In genomic region chr7:144609568-144609967, GRCm38 (mm10) we compare ENCODE assay signal across 25 mouse cellular contexts. TPM values are rescaled to one million over a fixed set of nuclear protein-coding genes. Genes with fewer than 3 reads are reported as not detected.
A peak's percentile ranks its signal among the peaks of the same experiment; 100 is the strongest.
DNase-seq lines count a peak whose midpoint lies in the region; ATAC-seq and TF ChIP-seq lines count a peak whose summit lies in the region.
"Had no signal": no experiment of that assay in that cellular context is flagged by ENCODE, and none has a peak within 500 bp of the region (broad histone marks: within the 10 kb centered on the region; RNA-seq: fewer than 3 reads in every experiment).

No protein-coding gene starts in this region.

- H3K27ac ChIP-seq in lung, embryonic 15.5 days: peak overlapping the region; percentile 65
- H3K27ac ChIP-seq: embryonic facial prominence, embryonic 12.5 days; embryonic facial prominence, embryonic 15.5 days; hindbrain, embryonic 12.5 days; hindbrain, embryonic 15.5 days had no signal

- H3K4me1 ChIP-seq in lung, adult 2 months (ENCODE audit: control insufficient read depth, insufficient read depth, low read length): no peaks in the 10 kb centered on the region
- H3K4me1 ChIP-seq in lung, embryonic 15.5 days: peaks cover 20% of the 10 kb centered on the region
- H3K4me1 ChIP-seq: embryonic facial prominence, embryonic 12.5 days; hindbrain, embryonic 12.5 days; hindbrain, embryonic 15.5 days had no signal

- no peak for TF ChIP-seq POLR2A in lung, adult 2 months (IDR thresholded peaks at IDR 0.05; ENCODE audit: borderline replicate concordance, extremely low read depth, low read depth, low read length)

- no peak overlapping the region for H3K9ac ChIP-seq in lung, embryonic 15.5 days
- H3K9ac ChIP-seq: embryonic facial prominence, embryonic 12.5 days; embryonic facial prominence, embryonic 15.5 days; hindbrain, embryonic 12.5 days; hindbrain, embryonic 15.5 days had no signal

- no peaks in the 10 kb centered on the region for H3K27me3 ChIP-seq in lung, embryonic 15.5 days
- H3K27me3 ChIP-seq: embryonic facial prominence, embryonic 12.5 days; embryonic facial prominence, embryonic 15.5 days; hindbrain, embryonic 15.5 days; Patski had no signal

- ATAC-seq in lung, embryonic 15.5 days (ENCODE audit: borderline replicate concordance, extremely low read depth, low FRiP score, low TSS enrichment): peak; percentile 49; the same call in 1 of the 2 replicates
- ATAC-seq: forebrain, embryonic 14.5 days; Patski had no signal

- no peak overlapping the region for H3K4me3 ChIP-seq in lung, adult 2 months (replicated peaks; ENCODE audit: extremely low read depth, low read depth, low read length)
- H3K4me3 ChIP-seq in lung, embryonic 15.5 days: no peak overlapping the region
- H3K4me3 ChIP-seq: embryonic facial prominence, embryonic 12.5 days; embryonic facial prominence, embryonic 15.5 days; hindbrain, embryonic 12.5 days; hindbrain, embryonic 15.5 days had no signal

- DNase-seq in lung, adult 18-20 months: peak; percentile 70 to 84
- DNase-seq in lung, adult 2 months: no peak
- peak; percentile 53 for DNase-seq in lung, postnatal 10 days
- DNase-seq in lung, postnatal 36 days: peak; percentile 84
- DNase-seq in left cerebral cortex, postnatal 14 days (ENCODE audit: low spot score in 2 of 2): no peak
- no peak for DNase-seq in adipocyte (ENCODE audit: low spot score)
- DNase-seq in retina, postnatal 1 day: no peak
- DNase-seq: adrenal gland, adult 2 months; adrenal gland, postnatal 14 days; B cell, adult 2 months; cerebellum, adult 11 months; cerebellum, adult 2 months; cerebellum, adult 9-11 months; cerebellum, postnatal 25 days; gastrocnemius, postnatal 10 days; gastrocnemius, postnatal 36 days had no signal

- no peak for TF ChIP-seq CTCF in lung, adult 2 months (IDR thresholded peaks at IDR 0.05; ENCODE audit: insufficient read depth, low read length)

- intact Hi-C loops in left cerebral cortex, postnatal 14 days (cut with DNase I): no loop called here

- H3K9me3 ChIP-seq in lung, embryonic 15.5 days: no peaks in the 10 kb centered on the region
- H3K9me3 ChIP-seq: embryonic facial prominence, embryonic 12.5 days; embryonic facial prominence, embryonic 15.5 days; G1E; hindbrain, embryonic 12.5 days; hindbrain, embryonic 15.5 days had no signal

- no peaks in the 10 kb centered on the region for H3K36me3 ChIP-seq in lung, embryonic 15.5 days
- H3K36me3 ChIP-seq: embryonic facial prominence, embryonic 12.5 days; embryonic facial prominence, embryonic 15.5 days; hindbrain, embryonic 12.5 days; hindbrain, embryonic 15.5 days had no signal

- WGBS in lung, adult 2 months: 63% methylated on average over 7 of the region's 7 CpGs
- WGBS in lung, embryonic 15.5 days: 53% methylated on average over 7 of the region's 7 CpGs

- H3K4me2 ChIP-seq in lung, embryonic 15.5 days: no peak overlapping the region
- H3K4me2 ChIP-seq: embryonic facial prominence, embryonic 12.5 days; embryonic facial prominence, embryonic 15.5 days; heart, embryonic 11.5 days; hindbrain, embryonic 12.5 days; hindbrain, embryonic 15.5 days had no signal

RNA-seq across cellular contexts. Expression of gene Fadd, which starts 27.3 kb away (rescaled TPM):
- 9.2 and 11.6 TPM in 2 replicates for polyA plus RNA-seq in lung, adult 2 months (2012; rRNA removed)
- polyA plus RNA-seq in lung, embryonic 15.5 days (2015; fragmentation: Nextera tagmentation; extraction: Ambion mirVana): 12.4 and 12.5 TPM in 2 replicates
- 1 to 10 TPM; 2.0 to 2.3 TPM for total RNA-seq in left cerebral cortex, postnatal 14 days (2021)

RNA-seq across cellular contexts. Expression of gene Ppfia1, which starts 56.0 kb away (rescaled TPM):
- 30.5 and 40.9 TPM in 2 replicates for polyA plus RNA-seq in lung, adult 2 months (2012; rRNA removed)
- polyA plus RNA-seq in lung, embryonic 15.5 days (2015; fragmentation: Nextera tagmentation; extraction: Ambion mirVana): 33.8 and 35.6 TPM in 2 replicates
- 10 to 100 TPM; 33.0 to 34.6 TPM for total RNA-seq in left cerebral cortex, postnatal 14 days (2021)

Comparison
In these comparisons a context has a peak if more than half of its experiments do, and no peak if none do; other contexts are left out.
1. DNase-seq: peak in lung, adult 18-20 months (2 of 2), lung, postnatal 10 days (single experiment) and lung, postnatal 36 days (single experiment); none in lung, adult 2 months (single experiment), left cerebral cortex, postnatal 14 days (0 of 2), adipocyte (single experiment) and retina, postnatal 1 day (single experiment).